Mouse (Mus musculus) lung, embryonic 15.5 days (tissue): Measurements from ENCODE around the gene Cyp27a1. TPM values are rescaled to one million over a fixed set of nuclear protein-coding genes. Genes with fewer than 3 reads are reported as not detected.
A peak's percentile ranks its signal among the peaks of the same experiment; 100 is the strongest.

ENCODE experiments used
- ATAC-seq: fragments of 200-750 bp; cut with Nextera tagmentation; 2 replicates; pipeline ENCODE4 v1.8.0; 2017; ENCODE audit warnings: moderate number of reproducible peaks, borderline replicate concordance; ENCODE audit not compliant: low FRiP score, low TSS enrichment; ENCODE audit errors: extremely low read depth
- H3K27ac ChIP-seq: fragments of 300-500 bp; sonication (generic); 2 replicates; pipeline ENCODE4 v1.5.1; 2015; ENCODE audit warnings: moderate library complexity, mild to moderate bottlenecking, inconsistent platforms
- H3K27me3 ChIP-seq: fragments of 300-500 bp; sonication (generic); 2 replicates; pipeline ENCODE4 v1.6.1; 2015; ENCODE audit warnings: inconsistent platforms
- H3K36me3 ChIP-seq: fragments of 300-500 bp; sonication (generic); 2 replicates; pipeline ENCODE4 v1.6.1; 2015; ENCODE audit warnings: inconsistent platforms
- H3K4me1 ChIP-seq: fragments of 300-500 bp; sonication (generic); 2 replicates; pipeline ENCODE4 v1.6.1; 2015; ENCODE audit warnings: inconsistent platforms
- H3K4me2 ChIP-seq: fragments of 300-500 bp; sonication (generic); 2 replicates; pipeline ENCODE4 v1.6.1; 2015; ENCODE audit warnings: inconsistent platforms, mild to moderate bottlenecking, moderate library complexity
- H3K4me3 ChIP-seq: fragments of 300-500 bp; sonication (generic); 2 replicates; pipeline ENCODE4 v1.5.1; 2015; ENCODE audit warnings: mild to moderate bottlenecking, inconsistent platforms
- H3K9ac ChIP-seq: fragments of 300-500 bp; sonication (generic); 2 replicates; pipeline ENCODE4 v1.6.1; 2015; ENCODE audit warnings: inconsistent platforms
- H3K9me3 ChIP-seq: fragments of 300-500 bp; sonication (generic); 2 replicates; pipeline ENCODE4 v1.6.1; 2016; ENCODE audit warnings: inconsistent platforms
- WGBS: fragments of 180-500 bp; shearing (Covaris S2); methylation state at CpG from one replicate; pipeline ENCODE4 v1.1.7; 2015; 5-methylcytosine and 5-hydroxymethylcytosine counted together
- polyA plus RNA-seq: library from polyadenylated mRNA; unstranded; fragments of >200 nt; fragmentation: Nextera tagmentation; extraction: Ambion mirVana; gene quantifications from 2 replicates; pipeline ENCODE4 v1.2.1, GENCODE M21; 2015

Gene Cyp27a1
- polyA plus RNA-seq, result 3.0 TPM in 2 replicates

DNA sequence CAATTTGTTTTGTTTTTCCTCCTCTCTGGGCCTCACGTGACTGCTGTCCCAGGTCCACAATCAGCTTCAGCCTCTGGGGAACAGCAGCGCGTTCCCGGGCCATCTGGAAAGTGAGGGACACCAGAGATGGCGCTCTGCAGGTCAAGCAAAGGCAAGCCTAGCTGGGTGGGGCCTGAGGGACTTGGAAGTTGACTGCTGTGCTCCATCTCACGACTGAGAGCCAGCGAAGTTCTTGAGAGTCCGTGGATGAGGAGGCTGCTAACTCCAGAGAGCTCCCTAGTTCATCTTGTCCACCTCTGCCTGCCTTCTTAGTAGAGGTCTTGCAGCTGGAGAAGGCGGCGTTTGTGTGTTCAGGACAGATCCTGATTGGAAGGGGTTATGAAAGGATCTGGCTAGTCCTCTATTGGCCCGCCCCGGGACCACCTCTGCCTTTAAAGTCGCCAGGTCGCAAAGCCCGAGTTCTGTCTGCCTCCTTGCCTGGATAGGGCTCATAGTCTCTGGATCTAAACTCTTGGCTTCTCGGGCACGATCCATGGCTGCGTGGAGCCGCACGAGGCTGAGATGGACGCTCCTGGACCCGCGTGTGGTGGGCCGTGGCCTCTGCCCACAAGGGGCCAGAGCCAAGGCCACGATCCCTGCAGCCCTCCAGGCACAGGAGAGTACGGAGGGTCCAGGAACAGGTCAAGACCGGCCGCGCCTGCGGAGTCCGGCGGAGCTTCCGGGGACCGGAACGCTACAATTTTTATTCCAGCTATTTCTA is at the start of gene Cyp27a1:
Gene Cyp27a1, plus strand, starts transcription at position 476 of the 760 bp plus-strand sequence.
- Histone ChIP-seq H3K9me3 (no peaks in the 10 kb centered on the region), H3K4me1 (peaks cover 6% of the 10 kb centered on the region; the same call in 1 of the 2 replicates), H3K27me3 (peaks cover 7% of the 10 kb centered on the region; the same call in 1 of the 2 replicates), H3K4me3 (peak within 1 kb of the TSS; percentile 45), H3K36me3 (no peaks in the 10 kb centered on the region), H3K27ac (no peak within 1 kb of the TSS), H3K4me2 (peak within 1 kb of the TSS; percentile 93), H3K9ac (peak within 1 kb of the TSS; percentile 58)
- peak; percentile 64; the same call in 1 of the 2 replicates for ATAC-seq
- 3% methylated on average over 35 of the region's 35 CpGs for WGBS

DNA sequence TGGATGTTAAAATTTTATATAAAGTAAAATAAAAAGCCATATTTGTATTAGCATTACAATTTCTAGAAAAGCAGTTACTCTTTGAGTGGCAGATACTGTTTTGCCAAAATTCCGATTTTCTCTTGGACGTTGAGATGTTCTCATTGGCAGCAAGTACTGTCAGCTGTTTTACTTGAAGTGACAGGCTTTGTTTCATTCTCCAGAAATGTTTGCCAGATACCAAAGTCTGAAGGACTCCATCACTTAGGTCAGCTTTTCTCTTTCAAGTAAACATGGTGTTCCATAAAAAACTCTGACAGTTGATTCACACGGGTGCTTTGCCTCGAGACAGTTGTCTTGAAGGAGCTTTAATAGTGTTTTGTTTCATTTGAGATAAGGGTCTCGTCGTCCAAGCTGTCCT is 48.2 kb upstream of the Cyp27a1 start:
- Histone ChIP-seq H3K27me3 (no peaks in the 10 kb centered on the region), H3K4me2 (no peak overlapping the region), H3K4me3 (no peak overlapping the region), H3K36me3 (no peaks in the 10 kb centered on the region), H3K9ac (no peak overlapping the region), H3K27ac (no peak overlapping the region), H3K9me3 (no peaks in the 10 kb centered on the region), H3K4me1 (peaks cover 12% of the 10 kb centered on the region; the same call in 1 of the 2 replicates)
- ATAC-seq, result no peak
- WGBS, result 29% methylated on average over 6 of the region's 6 CpGs

DNA sequence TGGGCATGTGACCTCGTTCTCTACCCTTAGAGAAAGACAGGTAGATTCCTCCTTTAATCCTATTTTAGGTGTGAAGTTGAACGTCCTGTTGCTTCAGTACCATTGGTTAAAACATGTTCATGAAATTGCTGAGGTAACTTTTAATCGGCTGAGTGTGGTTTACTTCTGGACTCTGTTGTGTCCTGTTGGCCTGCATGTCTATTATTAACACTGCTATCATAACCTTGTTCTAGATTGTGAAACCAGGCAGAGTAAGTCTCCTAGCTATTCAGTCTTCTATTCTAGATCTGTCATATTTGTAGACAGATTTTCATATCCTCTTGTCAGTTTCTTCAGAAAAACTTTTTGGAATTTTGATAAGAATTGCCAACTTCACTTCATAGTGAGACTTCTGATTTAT is 45.0 kb upstream of the Cyp27a1 start:
- Histone ChIP-seq H3K27me3 (no peaks in the 10 kb centered on the region), H3K9me3 (no peaks in the 10 kb centered on the region), H3K36me3 (peaks cover 14% of the 10 kb centered on the region; the same call in 1 of the 2 replicates), H3K4me3 (no peak overlapping the region), H3K9ac (no peak overlapping the region), H3K4me1 (peaks cover 8% of the 10 kb centered on the region; the same call in 1 of the 2 replicates), H3K27ac (no peak overlapping the region), H3K4me2 (no peak overlapping the region)
- 84% methylated on average over 3 of the region's 3 CpGs for WGBS
- ATAC-seq, result no peak

DNA sequence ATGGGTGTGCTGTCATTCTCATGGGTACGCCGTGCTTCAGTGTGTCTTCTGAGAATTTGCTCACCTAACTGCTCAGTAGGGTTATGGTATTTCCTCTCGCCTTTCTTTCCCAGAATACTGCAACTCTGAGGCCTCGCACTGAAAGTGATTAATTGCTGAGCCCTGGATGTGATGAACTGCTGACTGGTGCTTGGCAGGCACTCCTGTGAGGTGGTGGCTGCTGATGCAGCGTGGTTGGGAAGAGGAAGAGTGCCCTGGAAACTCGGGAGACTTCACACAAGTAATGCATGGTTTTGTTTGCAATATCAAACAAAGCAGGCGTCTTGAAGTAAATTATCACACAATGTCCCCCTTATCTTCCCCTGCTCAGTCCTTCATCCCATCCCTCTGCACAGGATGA is 40.6 kb upstream of the Cyp27a1 start:
- no peaks in the 10 kb centered on the region for H3K4me1 ChIP-seq
- H3K27ac ChIP-seq, result no peak overlapping the region
- no peak for ATAC-seq
- H3K9me3 ChIP-seq, result no peaks in the 10 kb centered on the region
- WGBS, result 55% methylated on average over 7 of the region's 7 CpGs
- H3K4me3 ChIP-seq, result no peak overlapping the region
- H3K36me3 ChIP-seq, result peaks cover 24% of the 10 kb centered on the region
- no peak overlapping the region for H3K4me2 ChIP-seq
- no peaks in the 10 kb centered on the region for H3K27me3 ChIP-seq
- no peak overlapping the region for H3K9ac ChIP-seq

DNA sequence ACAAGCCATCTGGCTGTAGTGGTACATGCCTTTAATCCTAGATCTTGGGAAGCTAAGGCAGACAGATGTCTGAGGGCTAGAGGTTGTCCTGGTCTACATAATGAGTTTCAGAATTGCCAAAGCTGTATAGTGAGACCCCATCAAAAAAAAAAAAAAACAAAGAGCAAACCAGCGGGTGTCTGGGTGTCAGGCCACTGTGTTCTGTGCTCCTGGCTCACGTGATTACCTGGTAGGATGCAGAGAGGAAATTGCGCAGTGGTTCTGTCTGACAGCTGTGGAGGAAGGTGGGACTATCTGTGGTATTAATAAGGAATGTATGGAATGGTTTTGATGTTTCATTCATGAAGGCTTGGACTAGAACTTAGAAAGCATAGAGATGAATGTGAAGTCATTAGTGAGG is 36.5 kb upstream of the Cyp27a1 start:
- ATAC-seq, result no peak
- Histone ChIP-seq H3K9me3 (no peaks in the 10 kb centered on the region), H3K36me3 (peaks cover 47% of the 10 kb centered on the region), H3K27me3 (no peaks in the 10 kb centered on the region), H3K27ac (no peak overlapping the region), H3K9ac (no peak overlapping the region), H3K4me1 (no peaks in the 10 kb centered on the region), H3K4me3 (no peak overlapping the region), H3K4me2 (no peak overlapping the region)
- 89% methylated on average over 3 of the region's 3 CpGs for WGBS

DNA sequence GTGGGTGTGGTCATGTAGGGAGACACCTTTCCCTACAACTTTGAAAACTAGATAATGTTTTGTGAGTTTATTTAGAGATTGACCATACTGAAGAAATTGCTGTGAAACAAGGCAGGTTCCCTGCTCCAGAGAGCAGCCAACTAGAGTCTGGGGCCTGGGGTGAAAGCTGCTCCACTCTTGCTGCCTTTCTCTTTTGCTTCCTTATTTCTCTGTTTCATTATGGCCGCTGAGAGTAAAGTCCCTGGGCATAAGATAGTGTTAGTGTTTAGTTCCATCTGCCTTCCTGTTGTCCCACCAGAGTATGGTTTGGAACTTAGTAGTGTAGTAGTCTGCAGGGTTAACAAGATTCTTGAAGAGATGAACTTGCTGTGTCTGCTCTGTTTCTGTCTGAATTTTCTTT is 35.5 kb upstream of the Cyp27a1 start:
- Histone ChIP-seq H3K9me3 (no peaks in the 10 kb centered on the region), H3K4me1 (no peaks in the 10 kb centered on the region), H3K36me3 (peaks cover 46% of the 10 kb centered on the region), H3K27ac (no peak overlapping the region), H3K4me3 (no peak overlapping the region), H3K9ac (no peak overlapping the region), H3K27me3 (no peaks in the 10 kb centered on the region), H3K4me2 (no peak overlapping the region)
- WGBS, result 71% methylated on average over 1 of the region's 1 CpGs
- ATAC-seq, result no peak

DNA sequence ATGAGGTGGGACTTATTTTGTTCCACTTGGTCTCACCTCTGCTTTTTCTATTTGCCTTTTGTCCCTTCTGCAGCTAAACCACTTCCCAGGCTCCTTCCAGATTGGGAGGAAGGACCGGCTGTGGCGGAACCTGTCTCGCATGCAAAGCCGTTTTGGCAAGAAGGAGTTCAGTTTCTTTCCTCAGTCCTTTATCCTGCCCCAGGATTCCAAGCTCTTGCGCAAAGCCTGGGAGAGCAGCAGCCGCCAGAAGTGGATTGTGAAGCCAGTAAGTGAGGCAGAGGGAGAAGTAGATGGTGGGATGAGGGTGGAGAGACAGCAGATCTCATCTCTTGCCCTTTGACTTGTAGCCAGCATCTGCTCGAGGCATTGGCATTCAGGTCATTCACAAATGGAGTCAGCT is 26.2 kb upstream of the Cyp27a1 start:
- Histone ChIP-seq H3K4me3 (no peak overlapping the region), H3K9ac (no peak overlapping the region), H3K4me2 (no peak overlapping the region), H3K27ac (no peak overlapping the region), H3K4me1 (no peaks in the 10 kb centered on the region), H3K27me3 (no peaks in the 10 kb centered on the region), H3K36me3 (peaks cover 84% of the 10 kb centered on the region), H3K9me3 (no peaks in the 10 kb centered on the region)
- ATAC-seq, result no peak
- WGBS, result 90% methylated on average over 7 of the region's 7 CpGs

DNA sequence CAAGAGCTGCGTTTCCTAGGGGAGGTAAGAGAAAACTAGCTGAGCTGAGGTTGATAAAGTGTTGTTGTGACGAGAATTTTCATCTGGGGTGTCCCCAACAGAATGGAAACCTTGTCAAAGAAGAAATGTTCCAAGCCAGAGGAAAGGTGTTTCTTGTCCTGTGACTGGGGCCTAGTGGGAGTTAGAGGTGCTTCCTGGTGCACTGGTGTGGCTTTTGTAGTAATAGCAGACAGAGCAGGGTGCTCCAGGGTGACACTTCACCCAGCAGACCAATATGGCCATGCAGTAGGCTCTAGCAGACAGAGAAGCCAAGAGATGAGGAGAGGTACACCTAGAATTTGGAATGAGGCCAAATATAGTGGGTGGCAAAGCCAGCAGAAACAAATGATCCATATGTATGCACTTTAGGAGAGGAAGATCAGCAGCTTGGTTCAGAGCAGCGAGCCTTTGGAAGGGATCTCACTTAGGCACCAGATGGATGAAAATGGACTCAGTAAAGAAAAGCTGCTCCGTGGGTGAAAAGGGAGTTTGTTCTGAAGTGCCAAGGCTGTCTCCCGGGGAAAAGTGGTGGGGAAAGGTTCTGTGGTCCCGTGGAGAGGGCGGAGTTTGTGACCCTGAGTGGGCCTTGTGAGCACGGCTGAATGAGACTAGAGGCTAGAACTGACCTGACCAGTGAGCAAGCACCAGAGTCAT is 19.3 kb upstream of the Cyp27a1 start:
- Histone ChIP-seq H3K27ac (no peak overlapping the region), H3K9me3 (no peaks in the 10 kb centered on the region), H3K27me3 (no peaks in the 10 kb centered on the region), H3K9ac (no peak overlapping the region), H3K4me1 (no peaks in the 10 kb centered on the region), H3K4me2 (no peak overlapping the region), H3K36me3 (peaks cover 87% of the 10 kb centered on the region), H3K4me3 (no peak overlapping the region)
- 85% methylated on average over 8 of the region's 8 CpGs for WGBS
- ATAC-seq, result no peak

DNA sequence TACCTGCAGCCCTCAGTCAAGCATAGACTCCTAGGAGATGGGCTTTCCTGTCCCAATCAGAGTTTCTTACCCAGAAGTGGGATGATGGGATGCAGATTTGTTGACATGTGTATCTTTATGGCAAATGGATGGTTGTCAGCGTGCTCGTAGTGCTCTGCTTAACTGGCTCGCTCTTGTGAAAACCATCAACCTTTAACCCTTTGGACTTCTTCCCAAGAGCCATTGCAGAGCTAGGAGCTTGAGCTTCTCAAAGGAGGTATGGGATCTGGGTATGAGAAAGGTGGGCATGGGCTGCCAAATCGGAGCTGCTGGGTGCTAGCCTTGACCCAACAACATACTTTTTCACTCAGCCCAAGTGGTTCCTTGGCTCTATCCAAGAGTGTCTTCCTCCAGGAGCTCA is 17.5 kb upstream of the Cyp27a1 start:
- 86% methylated on average over 4 of the region's 4 CpGs for WGBS
- H3K36me3 ChIP-seq, result peaks cover 75% of the 10 kb centered on the region
- no peak for ATAC-seq

DNA sequence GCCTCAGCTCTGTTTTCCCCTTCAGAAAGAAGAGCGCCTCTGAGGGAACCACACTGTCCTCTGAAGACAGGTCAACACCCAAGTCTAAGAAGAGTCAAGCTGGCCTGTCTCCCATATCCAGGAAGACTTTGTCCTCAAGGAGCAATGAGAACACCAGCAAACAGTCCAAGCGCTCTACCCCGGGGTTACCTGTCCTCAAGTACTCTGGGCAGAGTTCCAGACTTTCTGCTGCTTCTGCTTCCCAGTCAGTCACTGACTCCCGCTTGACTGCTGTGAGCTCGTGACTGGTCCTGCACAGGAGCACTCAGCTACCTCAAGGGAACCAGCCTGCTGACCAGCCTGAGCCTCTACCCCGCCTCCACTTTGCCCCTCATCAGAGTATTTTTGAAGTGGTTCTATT is 16.0 kb upstream of the Cyp27a1 start:
- Histone ChIP-seq H3K4me1 (no peaks in the 10 kb centered on the region), H3K4me3 (no peak overlapping the region), H3K36me3 (peaks cover 60% of the 10 kb centered on the region), H3K27me3 (no peaks in the 10 kb centered on the region), H3K9me3 (no peaks in the 10 kb centered on the region), H3K9ac (no peak overlapping the region), H3K4me2 (no peak overlapping the region), H3K27ac (no peak overlapping the region)
- ATAC-seq, result 0 out of 2 replicates have a peak, but pooled peaks have one; percentile 27
- WGBS, result 80% methylated on average over 6 of the region's 6 CpGs

More for the DNA sequence above, 17.5 kb upstream of the Cyp27a1 start:
- no peaks in the 10 kb centered on the region for H3K4me1 ChIP-seq
- H3K9ac ChIP-seq, result no peak overlapping the region
- no peaks in the 10 kb centered on the region for H3K9me3 ChIP-seq
- no peaks in the 10 kb centered on the region for H3K27me3 ChIP-seq
- H3K4me3 ChIP-seq, result no peak overlapping the region
- H3K4me2 ChIP-seq, result no peak overlapping the region
- H3K27ac ChIP-seq, result no peak overlapping the region

DNA sequence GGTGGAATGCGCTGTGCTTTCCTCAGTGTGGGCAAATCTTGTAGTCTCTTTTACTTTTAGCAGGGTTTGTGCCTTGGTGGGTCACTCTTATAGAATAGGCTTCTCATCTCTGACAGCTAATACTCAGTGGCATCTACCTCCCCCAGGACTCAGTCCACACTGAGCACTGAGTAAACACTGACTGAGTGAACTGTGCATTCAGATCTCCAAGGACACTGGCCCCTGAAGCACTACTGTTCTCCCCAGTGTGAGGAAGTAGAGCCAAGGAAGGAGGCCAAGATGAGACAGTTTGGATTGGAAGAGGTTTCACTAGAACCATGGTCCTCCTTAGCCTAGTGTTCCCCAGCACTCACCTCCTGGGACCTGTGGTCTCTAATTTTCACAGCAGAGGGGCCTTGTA is 15.0 kb upstream of the Cyp27a1 start:
- Histone ChIP-seq H3K27ac (no peak overlapping the region), H3K9me3 (no peaks in the 10 kb centered on the region), H3K4me2 (no peak overlapping the region), H3K27me3 (no peaks in the 10 kb centered on the region), H3K9ac (no peak overlapping the region), H3K4me1 (no peaks in the 10 kb centered on the region), H3K36me3 (peaks cover 58% of the 10 kb centered on the region), H3K4me3 (no peak overlapping the region)
- 97% methylated on average over 1 of the region's 1 CpGs for WGBS
- no peak for ATAC-seq

DNA sequence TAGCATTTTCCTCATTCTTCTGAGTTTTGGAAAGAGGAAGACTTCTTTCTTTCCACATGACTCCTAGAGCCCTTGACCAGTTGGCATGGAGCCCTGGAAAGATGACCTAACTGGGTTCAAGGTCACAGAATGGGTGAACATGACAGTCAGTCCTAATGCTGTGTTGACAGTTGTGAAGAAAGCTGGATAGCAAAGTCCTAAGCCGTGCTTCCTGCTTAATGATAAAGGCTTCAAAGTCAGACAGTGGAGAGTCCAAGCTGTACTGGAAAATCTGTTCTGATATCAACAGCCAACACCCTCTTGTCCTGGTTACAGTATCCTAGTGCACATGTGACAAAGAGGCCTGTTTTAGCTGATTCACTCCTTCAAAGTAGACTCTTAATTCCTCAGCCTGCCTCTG is 14.6 kb upstream of the Cyp27a1 start:
- Histone ChIP-seq H3K4me3 (no peak overlapping the region), H3K27me3 (no peaks in the 10 kb centered on the region), H3K9ac (no peak overlapping the region), H3K36me3 (peaks cover 54% of the 10 kb centered on the region), H3K9me3 (no peaks in the 10 kb centered on the region), H3K4me2 (no peak overlapping the region), H3K4me1 (no peaks in the 10 kb centered on the region), H3K27ac (no peak overlapping the region)
- 66% methylated on average over 1 of the region's 1 CpGs for WGBS
- ATAC-seq, result no peak
